Mouse (Mus musculus): ENCODE measurements around the gene Nck2. TPM values are rescaled to one million over a fixed set of nuclear protein-coding genes. Genes with fewer than 3 reads are reported as not detected.

The Nck2 gene
- polyA plus RNA-seq, 1 experiment = 18.4 TPM

GRCm38 (mm10) chr1:43615948-43616347, 171.6 kb downstream of the Nck2 start:
- H3K27me3 ChIP-seq (ENCODE audit: control insufficient read depth, insufficient read depth, insufficient read length) = no peaks in the 10 kb centered on the region
- H3K79me2 ChIP-seq (ENCODE audit: control insufficient read depth, insufficient read depth) = no peaks in the 10 kb centered on the region
- no peak overlapping the region for H3K4me3 ChIP-seq
- H3ac ChIP-seq (ENCODE audit: control insufficient read depth, insufficient read length) = no peak overlapping the region
- H3K4me2 ChIP-seq (ENCODE audit: low read depth) = no peak overlapping the region
- TF ChIP-seq MYOD1 (IDR thresholded peaks at IDR 0.05; ENCODE audit: control insufficient read depth in 1 of 3, insufficient read length in 2 of 3, low read depth in 2 of 3) (no peak), SRF (IDR thresholded peaks at IDR 0.05; ENCODE audit: control insufficient read depth, insufficient read length, low read depth) (no peak), POLR2A (IDR thresholded peaks at IDR 0.05; ENCODE audit: insufficient read length, low read depth) (no peak), TCF3 (IDR thresholded peaks at IDR 0.05; ENCODE audit: insufficient read length, low read depth) (no peak), E2F4 (IDR thresholded peaks at IDR 0.05; ENCODE audit: insufficient read depth) (no peak), CEBPB (IDR thresholded peaks at IDR 0.05; ENCODE audit: insufficient read depth, poor library complexity, severe bottlenecking) (no peak), POLR2AphosphoS2 (IDR thresholded peaks at IDR 0.05; ENCODE audit: insufficient read length, low read depth) (no peak)
- H3K36me3 ChIP-seq (ENCODE audit: control insufficient read depth, insufficient read depth) = no peaks in the 10 kb centered on the region

Other genes starting within 250 kb of the Nck2 start
- gene Fhl2, start 247.6 kb upstream of the Nck2 start, polyA plus RNA-seq (2012; fragmentation: generic; extraction: Trizol) = 58.2 TPM

Data from myocyte (in vitro differentiated cells).